Mouse (Mus musculus): ENCODE results near the gene Cd160. TPM values are rescaled to one million over a fixed set of nuclear protein-coding genes. Genes with fewer than 3 reads are reported as not detected.

The Cd160 gene
- total and polyA plus RNA-seq, 3 experiments: not detected

DNA sequence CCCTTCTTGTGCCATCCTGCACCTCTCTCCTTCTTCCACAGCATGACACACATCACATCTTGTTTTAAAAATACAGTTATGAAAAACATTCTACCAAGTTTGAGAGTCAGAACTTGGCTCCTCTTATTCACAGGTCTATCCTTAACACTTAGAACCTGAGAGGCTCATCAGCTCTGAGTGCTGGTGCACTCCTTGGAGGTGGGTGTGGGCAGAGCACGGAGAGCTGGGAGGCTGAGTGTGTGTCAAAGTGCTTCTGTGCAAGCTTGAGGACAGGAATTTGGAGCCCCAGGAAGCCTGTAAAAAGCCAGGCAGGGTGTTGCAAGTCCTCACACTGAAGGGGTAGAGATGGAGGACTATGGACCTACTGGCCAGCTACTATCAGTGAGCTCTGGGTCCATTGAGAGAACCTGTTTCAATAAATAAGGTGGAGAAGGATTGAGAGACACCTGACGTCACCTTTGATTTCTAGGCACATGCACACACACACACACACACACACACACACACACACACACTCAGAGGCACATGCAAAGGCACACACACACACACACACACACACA, 20.1 kb upstream of the Cd160 start:
- no peaks in the 10 kb centered on the region for H3K9me3 ChIP-seq (replicated peaks; ENCODE audit: low read length)
- no peak overlapping the region for H3K9ac ChIP-seq (ENCODE audit: insufficient read depth, low read depth)
- H3K4me1 ChIP-seq (ENCODE audit: control insufficient read depth in 1 of 2, insufficient read depth in 2 of 2): peaks cover 16 to 17% of the 10 kb centered on the region in 2 experiments
- TF ChIP-seq TCF12 (IDR thresholded peaks at IDR 0.05; ENCODE audit: low read depth, low read length) (no peak), POLR2A (IDR thresholded peaks at IDR 0.05; ENCODE audit: low read depth, low read length) (no peak)
- H3K4me3 ChIP-seq (replicated peaks in 1 of 3; ENCODE audit: low read depth in 2 of 3, low read length in 2 of 3, poor library complexity in 1 of 3): no peak overlapping the region
- H3K79me2 ChIP-seq (replicated peaks; ENCODE audit: control insufficient read depth, extremely low read depth, insufficient read depth, poor library complexity, severe bottlenecking): no peaks in the 10 kb centered on the region
- no peak overlapping the region for H3K4me2 ChIP-seq (ENCODE audit: insufficient read depth, low read depth, poor library complexity, severe bottlenecking)
- dilution Hi-C loops (cut with MboI; ENCODE audit: extremely low pct_ligation_motif_present, extremely low pct_unique_long_range_greater_than_20kb, low sequenced_read_pairs) (no loop called here), in situ Hi-C loops (cut with MboI; ENCODE audit: low pct_ligation_motif_present, low pct_unique_long_range_greater_than_20kb, low sequenced_read_pairs) (no loop called here)
- no peak for DNase-seq (ENCODE audit: extremely low read depth)
- no peak overlapping the region for H3K27ac ChIP-seq (ENCODE audit: insufficient read depth, low read depth)
- H3K36me3 ChIP-seq (replicated peaks in 1 of 2; ENCODE audit: control insufficient read depth in 1 of 2, insufficient read depth in 1 of 2, low read length in 1 of 2): no peaks in the 10 kb centered on the region
- H3K27me3 ChIP-seq (replicated peaks): no peaks in the 10 kb centered on the region

DNA sequence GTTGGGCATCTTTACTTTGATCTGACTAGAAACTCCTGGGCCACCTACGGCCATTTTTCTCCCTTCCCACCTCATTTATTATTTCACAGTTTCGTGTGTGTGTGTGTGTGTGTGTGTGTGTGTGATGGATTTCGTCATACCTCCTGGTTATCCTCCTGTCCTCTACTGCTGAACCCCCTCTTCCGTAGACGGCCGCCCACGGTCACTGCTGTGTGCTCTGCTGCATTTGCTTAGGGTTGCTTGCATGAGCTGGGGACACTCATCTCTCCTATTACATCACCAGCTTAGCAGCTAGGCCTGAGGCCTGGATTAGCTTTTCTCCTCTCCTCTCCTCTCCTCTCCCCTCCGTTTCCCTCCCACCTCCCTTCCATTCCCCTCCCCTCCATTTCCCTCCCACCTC, 19.3 kb upstream of the Cd160 start:
- no peak overlapping the region for H3K4me3 ChIP-seq (replicated peaks in 1 of 3; ENCODE audit: low read depth in 2 of 3, low read length in 2 of 3, poor library complexity in 1 of 3)
- TF ChIP-seq RCOR1 (conservative IDR thresholded peaks at IDR 0.05; ENCODE audit: low read depth, low read length) (no peak), SIN3A (IDR thresholded peaks at IDR 0.05; ENCODE audit: low read length) (no peak), MAX (IDR thresholded peaks at IDR 0.05; ENCODE audit: low read length) (no peak), ZNF384 (IDR thresholded peaks at IDR 0.05; ENCODE audit: low read depth, low read length) (no peak), MEF2A (IDR thresholded peaks at IDR 0.05; ENCODE audit: borderline replicate concordance, low read depth, low read length) (no peak), CTCF (conservative IDR thresholded peaks at IDR 0.05 in 1 of 2, IDR thresholded peaks at IDR 0.05 in 1 of 2; ENCODE audit: low read depth in 2 of 2, low read length in 2 of 2) (no peak), TCF12 (IDR thresholded peaks at IDR 0.05; ENCODE audit: low read depth, low read length) (no peak), MAFK (IDR thresholded peaks at IDR 0.05; ENCODE audit: insufficient replicate concordance, low read length) (no peak), EP300 (IDR thresholded peaks at IDR 0.05; ENCODE audit: low read length) (no peak), KAT2A (IDR thresholded peaks at IDR 0.05; ENCODE audit: insufficient replicate concordance, low read length) (no peak), NRF1 (IDR thresholded peaks at IDR 0.05; ENCODE audit: low read depth, low read length) (no peak), ZC3H11A (IDR thresholded peaks at IDR 0.05; ENCODE audit: low read depth, low read length) (no peak), ZKSCAN1 (IDR thresholded peaks at IDR 0.05; ENCODE audit: borderline replicate concordance, low read depth, low read length) (no peak), USF2 (conservative IDR thresholded peaks at IDR 0.05; ENCODE audit: low read depth, low read length) (no peak), ELF1 (IDR thresholded peaks at IDR 0.05; ENCODE audit: low read depth, low read length) (no peak), SMC3 (IDR thresholded peaks at IDR 0.05; ENCODE audit: low read depth, low read length) (no peak), POLR2A (IDR thresholded peaks at IDR 0.05; ENCODE audit: low read depth, low read length) (no peak), HCFC1 (IDR thresholded peaks at IDR 0.05; ENCODE audit: low read depth, low read length) (no peak), JUND (conservative IDR thresholded peaks at IDR 0.05; ENCODE audit: low read depth, low read length) (no peak)
- DNase-seq (ENCODE audit: extremely low read depth): no peak
- in situ Hi-C loops (cut with MboI; ENCODE audit: low pct_ligation_motif_present, low pct_unique_long_range_greater_than_20kb, low sequenced_read_pairs): no loop called here
- no peaks in the 10 kb centered on the region for H3K27me3 ChIP-seq (replicated peaks)
- no peak overlapping the region for H3K27ac ChIP-seq (ENCODE audit: insufficient read depth, low read depth)
- H3K79me2 ChIP-seq (replicated peaks; ENCODE audit: control insufficient read depth, extremely low read depth, insufficient read depth, poor library complexity, severe bottlenecking): no peaks in the 10 kb centered on the region
- dilution Hi-C loops (cut with MboI; ENCODE audit: extremely low pct_ligation_motif_present, extremely low pct_unique_long_range_greater_than_20kb, low sequenced_read_pairs): no loop called here
- H3K9ac ChIP-seq (ENCODE audit: insufficient read depth, low read depth): no peak overlapping the region
- no peaks in the 10 kb centered on the region for H3K9me3 ChIP-seq (replicated peaks; ENCODE audit: low read length)
- H3K4me2 ChIP-seq (ENCODE audit: insufficient read depth, low read depth, poor library complexity, severe bottlenecking): peak overlapping the region; percentile 33; the same call in 1 of the 2 replicates
- H3K4me1 ChIP-seq (ENCODE audit: control insufficient read depth in 1 of 2, insufficient read depth in 2 of 2): peaks cover 16 to 17% of the 10 kb centered on the region in 2 experiments
- no peaks in the 10 kb centered on the region for H3K36me3 ChIP-seq (replicated peaks in 1 of 2; ENCODE audit: control insufficient read depth in 1 of 2, insufficient read depth in 1 of 2, low read length in 1 of 2)

Measured in CH12.LX (cell line).